Mouse (Mus musculus) cortical plate, adult 2 months (tissue): ENCODE data around the gene Zfp846. TPM values are rescaled to one million over a fixed set of nuclear protein-coding genes. Genes with fewer than 3 reads are reported as not detected.
A peak's percentile ranks its signal among the peaks of the same experiment; 100 is the strongest.

Source experiments
- H3K27ac ChIP-seq: fragments of 200-500 bp; 2 replicates; pipeline ENCODE4 v1.5.1; 2012; ENCODE audit warnings: low read length, control low read depth, inconsistent platforms; ENCODE audit not compliant: insufficient read depth
- H3K4me1 ChIP-seq: fragments of 200-500 bp; 2 replicates; pipeline ENCODE4 v1.6.1; 2011; ENCODE audit warnings: low read length; ENCODE audit not compliant: control insufficient read depth, insufficient read depth
- H3K4me3 ChIP-seq: fragments of 200-500 bp; 2 replicates; pipeline ENCODE4 v1.5.1; 2011; ENCODE audit warnings: mild to moderate bottlenecking, low read length, control low read depth; ENCODE audit not compliant: insufficient read depth
- CTCF ChIP-seq: fragments of 200-500 bp; IDR thresholded peaks from 2 replicates; pipeline ENCODE4 v1.5.1; 2011; ENCODE audit warnings: mild to moderate bottlenecking, control low read depth, low read length; ENCODE audit not compliant: insufficient read depth; ENCODE audit errors: extremely low read depth
- POLR2A ChIP-seq: fragments of 200-500 bp; IDR thresholded peaks from 2 replicates; pipeline ENCODE4 v1.6.1; 2011; ENCODE audit warnings: mild to moderate bottlenecking, low read length, control low read depth; ENCODE audit not compliant: insufficient read depth; ENCODE audit errors: extremely low read depth
- polyA plus RNA-seq: library from polyadenylated mRNA; depleted of rRNA; stranded (reverse); fragments of >200 nt; gene quantifications from 2 replicates; pipeline ENCODE4 v1.2.3, GENCODE M21; 2012

Zfp846 gene
- polyA plus RNA-seq, 1 experiment = 11.9 TPM

- Histone ChIP-seq H3K4me3 (no peak overlapping the region), H3K4me1 (no peaks in the 10 kb centered on the region), H3K27ac (no peak overlapping the region)
- TF ChIP-seq CTCF (no peak), POLR2A (no peak)
Measured at GRCm38 (mm10) chr9:20636256-20636655, 55.2 kb downstream of the Zfp846 start.

GRCm38 (mm10) chr9:20636790-20637189, 55.7 kb downstream of the Zfp846 start:
- TF ChIP-seq POLR2A = no peak
- TF ChIP-seq CTCF = no peak
- Histone ChIP-seq H3K27ac (no peak overlapping the region), H3K4me1 (no peaks in the 10 kb centered on the region), H3K4me3 (no peak overlapping the region)

GRCm38 (mm10) chr9:20638552-20638951, 57.5 kb downstream of the Zfp846 start:
- no peak for TF ChIP-seq CTCF
- TF ChIP-seq POLR2A = no peak
- no peak overlapping the region for H3K27ac ChIP-seq
- no peaks in the 10 kb centered on the region for H3K4me1 ChIP-seq
- no peak overlapping the region for H3K4me3 ChIP-seq

GRCm38 (mm10) chr9:20639486-20639885, 58.4 kb downstream of the Zfp846 start:
- no peak for TF ChIP-seq POLR2A
- TF ChIP-seq CTCF = no peak
- H3K4me1 ChIP-seq = no peaks in the 10 kb centered on the region
- no peak overlapping the region for H3K27ac ChIP-seq
- no peak overlapping the region for H3K4me3 ChIP-seq

GRCm38 (mm10) chr9:20641501-20641900, 60.4 kb downstream of the Zfp846 start:
- TF ChIP-seq CTCF (no peak), POLR2A (no peak)
- Histone ChIP-seq H3K4me3 (peak overlapping the region; percentile 80), H3K27ac (no peak overlapping the region), H3K4me1 (no peaks in the 10 kb centered on the region)

- no peaks in the 10 kb centered on the region for H3K4me1 ChIP-seq
- TF ChIP-seq CTCF = no peak
- TF ChIP-seq POLR2A = no peak
- H3K4me3 ChIP-seq = peak within 1 kb of the TSS; percentile 80
- no peak within 1 kb of the TSS for H3K27ac ChIP-seq
Measured at GRCm38 (mm10) chr9:20642101-20642895, 61.2 kb downstream of the Zfp846 start, which contains the start of gene Ubl5. Ubl5 (plus strand) TSS chr9:20642878.

GRCm38 (mm10) chr9:20642896-20643466, 61.9 kb downstream of the Zfp846 start:
- Histone ChIP-seq H3K27ac (no peak overlapping the region), H3K4me3 (peak overlapping the region; percentile 80), H3K4me1 (no peaks in the 10 kb centered on the region)
- peak; percentile 41; the same call in 1 of the 2 replicates for TF ChIP-seq POLR2A
- TF ChIP-seq CTCF = no peak

GRCm38 (mm10) chr9:20643781-20644180, 62.7 kb downstream of the Zfp846 start:
- Histone ChIP-seq H3K4me3 (peak overlapping the region; percentile 80), H3K4me1 (no peaks in the 10 kb centered on the region), H3K27ac (no peak overlapping the region)
- no peak for TF ChIP-seq POLR2A
- TF ChIP-seq CTCF = no peak

GRCm38 (mm10) chr9:20644360-20645081, 63.4 kb downstream of the Zfp846 start, which contains the start of gene Fbxl12:
Fbxl12 (minus strand) TSS chr9:20644767.
- H3K4me3 ChIP-seq = peak within 1 kb of the TSS; percentile 80
- H3K27ac ChIP-seq = peak within 1 kb of the TSS; percentile 42
- no peaks in the 10 kb centered on the region for H3K4me1 ChIP-seq
- TF ChIP-seq CTCF (no peak), POLR2A (peak; percentile 87)
